Mouse (Mus musculus): ENCODE results near the gene AF067063.
"Not testable (repeated sequence)": the region's sequence is repeated elsewhere in the genome, so short reads cannot be mapped to it uniquely, and the experiment has no call there.

AF067063 gene

GRCm38 (mm10) chr13:119830116-119830515 lies at the start of gene AF067063:
AF067063 (minus strand) TSS chr13:119830216.
- not testable (repeated sequence) for DNase-seq (ENCODE audit: low spot score in 2 of 2)

GRCm38 (mm10) chr13:119864395-119864999 lies 34.5 kb upstream of the AF067063 start:
- not testable (repeated sequence) for DNase-seq (ENCODE audit: low spot score in 2 of 2)

- DNase-seq (ENCODE audit: low spot score in 2 of 2): not testable (repeated sequence)
Measured at GRCm38 (mm10) chr13:119862399-119862798, 32.4 kb upstream of the AF067063 start.

- DNase-seq (ENCODE audit: low spot score in 2 of 2): not testable (repeated sequence)
Measured at GRCm38 (mm10) chr13:119839982-119840381, 10.0 kb upstream of the AF067063 start.

GRCm38 (mm10) chr13:119837719-119838337 lies 7.8 kb upstream of the AF067063 start:
- not testable (repeated sequence) for DNase-seq (ENCODE audit: low spot score in 2 of 2)

- not testable (repeated sequence) for DNase-seq (ENCODE audit: low spot score in 2 of 2)
Measured at GRCm38 (mm10) chr13:119836324-119836811, 6.4 kb upstream of the AF067063 start.

- DNase-seq (ENCODE audit: low spot score in 2 of 2): not testable (repeated sequence)
Measured at GRCm38 (mm10) chr13:119835320-119836056, 5.5 kb upstream of the AF067063 start, which contains the start of gene D13Ertd608e. D13Ertd608e (plus strand) TSS chr13:119836006.

- no peak for DNase-seq (ENCODE audit: low spot score in 2 of 2)
Measured at GRCm38 (mm10) chr13:119817579-119818206, 12.3 kb downstream of the AF067063 start.

- DNase-seq (ENCODE audit: low spot score in 2 of 2): no peak
Measured at GRCm38 (mm10) chr13:119816798-119817197, 13.2 kb downstream of the AF067063 start.

GRCm38 (mm10) chr13:119810031-119810430 lies 20.0 kb downstream of the AF067063 start:
- DNase-seq (ENCODE audit: low spot score in 2 of 2): no peak

GRCm38 (mm10) chr13:119808937-119809336 lies 21.1 kb downstream of the AF067063 start:
- no peak for DNase-seq (ENCODE audit: low spot score in 2 of 2)

- DNase-seq (ENCODE audit: low spot score in 2 of 2): no peak
Measured at GRCm38 (mm10) chr13:119797656-119798055, 32.4 kb downstream of the AF067063 start.

GRCm38 (mm10) chr13:119792791-119793404 lies 37.1 kb downstream of the AF067063 start:
- DNase-seq (ENCODE audit: low spot score in 2 of 2): no peak

GRCm38 (mm10) chr13:119791580-119792135 lies 38.4 kb downstream of the AF067063 start:
- DNase-seq (ENCODE audit: low spot score in 2 of 2): no peak

- DNase-seq (ENCODE audit: low spot score in 2 of 2): peak; percentile 93
Measured at GRCm38 (mm10) chr13:119790761-119791579, 39.0 kb downstream of the AF067063 start, which contains the start of gene Zfp131. Zfp131 (minus strand) TSS chr13:119790889.

GRCm38 (mm10) chr13:119789851-119790717 lies 39.9 kb downstream of the AF067063 start:
- peak; percentile 67 to 73 for DNase-seq (ENCODE audit: low spot score in 2 of 2)

- DNase-seq (ENCODE audit: low spot score in 2 of 2): no peak
Measured at GRCm38 (mm10) chr13:119783581-119783980, 46.4 kb downstream of the AF067063 start.
